Mouse (Mus musculus): ENCODE measurements at regions not wholly inside any gene's neighbourhood (a gene's known extent, or its start where the extent isn't known, plus 50 kb on each side); places are given as distances from the start of the nearest gene placed in this dataset.

DNA sequence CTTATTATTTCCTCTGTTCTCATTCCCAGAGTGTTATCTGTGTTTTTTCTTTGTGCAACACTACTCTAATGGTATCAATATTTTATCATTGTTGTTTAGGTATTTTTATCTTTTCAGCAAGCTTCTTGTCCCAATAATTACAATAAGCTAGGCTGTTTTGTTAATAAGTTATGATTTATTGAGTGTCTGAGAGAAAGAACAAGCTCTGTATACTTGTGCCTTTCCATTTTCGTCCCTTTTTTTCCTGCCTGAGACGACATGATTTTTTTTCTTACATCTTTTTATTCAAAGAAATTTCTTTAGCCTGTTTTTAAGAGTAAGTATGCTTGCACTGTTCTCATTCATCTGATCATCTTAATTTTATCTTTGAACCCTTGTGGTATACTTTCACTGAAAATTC, 904.1 kb downstream of the A830018L16Rik start:
- DNase-seq (ENCODE audit: low read depth), result no peak

DNA sequence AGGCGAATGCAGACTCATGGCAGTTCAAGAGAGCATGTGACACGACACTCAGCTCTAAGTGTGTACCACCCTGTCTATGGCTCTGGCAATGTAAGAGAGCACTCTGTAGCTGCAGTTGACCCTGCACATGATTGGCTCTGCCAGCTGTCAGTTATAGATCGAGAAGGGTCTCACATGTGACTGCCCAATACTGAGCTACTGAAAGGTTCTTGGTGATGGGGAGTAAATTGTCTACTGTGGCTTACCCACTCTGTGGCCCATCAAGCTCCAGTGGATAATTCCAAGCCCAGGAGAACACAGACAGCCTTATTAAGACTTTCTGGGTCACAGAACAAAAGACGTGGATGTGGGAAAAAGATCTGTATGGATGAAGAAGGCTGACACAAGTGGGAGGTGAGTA, 920.3 kb downstream of the A830018L16Rik start:
- no peak for DNase-seq (ENCODE audit: low read depth)

GRCm38 (mm10) chr1:12344726-12345438, 931.0 kb downstream of the A830018L16Rik start:
- no peak for DNase-seq (ENCODE audit: low read depth)

DNA sequence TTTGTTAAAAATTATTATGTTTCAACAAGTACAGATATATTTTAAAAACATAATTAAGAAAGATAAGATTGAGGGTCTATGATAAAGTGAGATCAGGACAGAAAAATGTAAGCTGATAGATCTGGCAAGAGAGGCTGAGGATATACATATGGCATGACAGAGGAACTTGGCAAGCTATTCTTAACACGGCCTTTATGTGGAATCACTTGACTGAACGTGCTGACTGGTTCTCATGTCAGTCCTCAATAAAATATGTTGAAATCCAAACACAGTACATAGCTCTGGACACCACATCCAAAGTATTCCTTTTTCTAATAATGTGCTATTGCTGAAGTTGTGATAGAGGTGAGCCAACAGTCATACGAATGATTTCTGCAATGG, 931.5 kb downstream of the A830018L16Rik start:
- DNase-seq (ENCODE audit: low read depth), result no peak

DNA sequence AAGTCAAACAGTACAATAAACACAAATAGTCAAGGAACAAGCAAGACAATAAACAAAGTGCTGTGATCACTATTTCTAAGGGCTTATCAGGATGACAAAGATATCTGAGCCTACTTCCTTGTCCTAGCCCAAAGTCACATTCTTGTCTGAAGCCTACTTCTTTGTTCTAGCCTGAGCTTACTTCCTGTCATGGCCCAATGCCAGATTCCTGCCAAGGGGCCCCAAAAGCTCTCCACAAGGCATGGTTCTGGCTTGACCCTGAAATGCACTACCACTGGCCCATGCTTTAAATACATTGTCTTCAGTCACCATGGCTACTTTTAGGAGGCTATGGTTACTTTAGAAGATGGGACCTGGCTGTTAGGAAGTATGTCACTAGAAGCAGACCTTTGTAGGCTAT, 940.6 kb downstream of the A830018L16Rik start:
- DNase-seq (ENCODE audit: low read depth), result no peak

GRCm38 (mm10) chr1:12367872-12368271, 954.0 kb downstream of the A830018L16Rik start:
- no peak for DNase-seq (ENCODE audit: low read depth)

DNA sequence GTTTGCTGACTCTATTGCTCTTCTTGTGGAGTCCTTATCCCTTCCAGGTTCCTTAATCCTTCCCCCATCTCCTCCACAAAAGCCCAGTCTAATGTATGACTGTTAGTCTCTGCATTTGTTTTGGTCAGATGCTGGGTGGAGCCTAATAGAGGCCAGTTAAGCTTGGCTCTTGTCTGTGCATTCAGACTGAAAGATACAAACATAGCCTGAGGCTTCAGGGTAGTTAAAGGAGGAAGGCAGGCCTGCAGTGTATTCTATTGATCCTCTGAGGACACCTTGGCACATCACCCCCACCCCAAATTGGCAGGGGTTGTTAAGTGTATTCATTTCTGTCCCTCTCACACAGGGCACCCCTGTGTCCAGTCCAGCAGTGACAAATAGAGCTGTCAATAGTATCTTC, 959.1 kb downstream of the A830018L16Rik start:
- no peak for DNase-seq (ENCODE audit: low read depth)

DNA sequence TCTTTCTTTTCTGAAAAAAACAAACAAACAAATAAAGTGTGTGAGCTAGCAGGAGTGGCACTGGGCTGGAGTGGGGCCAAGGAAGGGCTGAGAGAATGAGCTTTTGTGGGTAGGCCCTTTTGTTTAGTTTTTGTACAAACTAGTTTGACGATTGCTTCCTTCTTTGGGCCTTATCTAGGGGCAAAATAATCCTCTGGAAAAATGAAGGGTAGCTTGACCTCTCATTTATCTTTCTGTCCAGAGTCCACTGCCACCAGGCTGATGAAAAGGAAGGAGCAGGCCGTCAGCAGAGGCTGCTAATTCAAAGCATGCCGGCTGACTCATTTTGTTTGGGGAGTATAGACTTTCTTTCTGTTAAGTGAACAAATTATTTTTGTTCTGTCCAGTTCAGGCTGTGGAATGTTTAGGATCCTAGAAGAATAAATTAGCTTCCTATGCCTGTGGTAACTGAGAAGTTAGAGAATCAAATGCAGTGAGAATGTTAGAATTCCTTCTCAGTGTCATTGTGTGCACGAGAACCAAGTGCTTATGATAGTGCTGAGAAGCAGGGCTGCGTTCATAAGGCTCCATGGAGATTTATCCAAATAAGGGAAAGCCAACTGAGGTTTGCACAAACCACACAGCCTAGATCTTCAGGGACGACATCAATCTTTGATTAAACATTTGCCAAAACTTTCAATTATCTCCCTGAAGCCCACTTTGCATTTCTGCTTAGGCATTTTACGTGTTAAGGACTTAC, 984.4 kb downstream of the A830018L16Rik start:
- no peak for DNase-seq (ENCODE audit: low read depth)

GRCm38 (mm10) chr1:12405391-12406270, 991.7 kb downstream of the A830018L16Rik start:
- DNase-seq (ENCODE audit: low read depth), result peak; percentile 16

GRCm38 (mm10) chr1:12409738-12410523, 996.0 kb downstream of the A830018L16Rik start:
- no peak for DNase-seq (ENCODE audit: low read depth)

DNA sequence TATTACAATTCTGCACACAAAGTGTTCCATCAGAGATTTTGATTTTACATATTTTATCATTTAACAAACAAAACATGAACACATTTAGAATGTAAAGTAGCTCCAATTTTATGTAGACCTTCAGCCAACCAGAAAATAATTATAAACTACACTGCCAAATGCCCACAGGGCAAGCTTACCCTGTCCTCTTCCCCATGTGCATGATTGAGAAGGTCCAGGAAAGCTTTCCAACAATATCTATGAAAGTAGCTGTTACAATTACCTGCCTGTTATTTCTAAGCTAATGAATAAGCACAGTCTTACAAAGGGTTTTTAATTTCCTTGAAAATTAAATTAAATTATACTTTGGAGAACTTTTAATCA, 996.6 kb downstream of the A830018L16Rik start:
- no peak for DNase-seq (ENCODE audit: low read depth)

GRCm38 (mm10) chr1:12424510-12424909, 1010.6 kb downstream of the A830018L16Rik start:
- no peak for DNase-seq (ENCODE audit: low read depth)

DNA sequence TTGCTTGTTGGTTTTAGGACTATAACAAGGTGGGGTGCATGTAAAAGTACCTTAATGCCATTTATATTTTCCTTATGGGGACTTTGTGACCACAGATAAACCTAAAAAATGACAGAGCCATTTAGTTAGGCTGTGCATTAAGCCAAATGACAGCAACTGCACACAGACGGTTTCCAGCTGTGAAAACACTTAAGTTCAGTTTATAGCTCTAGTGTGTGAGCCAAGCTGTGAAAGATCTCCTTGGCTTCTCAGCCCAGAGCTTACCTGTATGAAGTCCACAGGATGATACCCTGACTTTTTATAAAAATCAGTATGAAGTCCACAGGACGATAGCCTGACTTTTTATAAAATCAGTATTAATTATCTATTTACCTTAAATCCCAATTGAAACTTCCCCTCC, 1024.0 kb downstream of the A830018L16Rik start:
- no peak for DNase-seq (ENCODE audit: low read depth)

DNA sequence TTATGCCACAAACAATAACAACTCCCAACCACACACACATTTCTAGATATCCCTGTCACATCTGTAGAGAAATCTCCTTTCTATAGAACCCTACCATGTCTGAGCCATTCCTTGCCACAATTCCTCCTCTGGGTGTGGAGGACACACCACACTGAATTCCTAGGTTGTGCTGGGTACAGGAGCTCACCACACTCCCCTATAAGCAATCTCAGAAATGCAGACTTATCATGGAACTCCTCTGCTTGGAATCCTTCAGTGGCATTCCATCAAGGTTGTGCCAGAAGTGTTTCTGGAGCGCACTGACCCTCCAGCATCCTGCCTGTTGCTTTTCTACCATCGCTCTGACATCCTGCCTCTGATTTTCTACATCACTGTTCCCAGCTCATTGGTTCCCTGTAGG, 1052.3 kb downstream of the A830018L16Rik start:
- no peak for DNase-seq (ENCODE audit: low read depth)

- no peak for DNase-seq (ENCODE audit: low read depth)
Observed at GRCm38 (mm10) chr1:12478983-12479763, 1065.3 kb downstream of the A830018L16Rik start.

GRCm38 (mm10) chr1:12500442-12500841, 1086.5 kb downstream of the A830018L16Rik start:
- no peak for DNase-seq (ENCODE audit: low read depth)

- no peak for DNase-seq (ENCODE audit: low read depth)
Observed at GRCm38 (mm10) chr1:12507997-12508396, 1094.1 kb downstream of the A830018L16Rik start.

GRCm38 (mm10) chr1:12510129-12510816, 1096.4 kb downstream of the A830018L16Rik start:
- DNase-seq (ENCODE audit: low read depth), result no peak

DNA sequence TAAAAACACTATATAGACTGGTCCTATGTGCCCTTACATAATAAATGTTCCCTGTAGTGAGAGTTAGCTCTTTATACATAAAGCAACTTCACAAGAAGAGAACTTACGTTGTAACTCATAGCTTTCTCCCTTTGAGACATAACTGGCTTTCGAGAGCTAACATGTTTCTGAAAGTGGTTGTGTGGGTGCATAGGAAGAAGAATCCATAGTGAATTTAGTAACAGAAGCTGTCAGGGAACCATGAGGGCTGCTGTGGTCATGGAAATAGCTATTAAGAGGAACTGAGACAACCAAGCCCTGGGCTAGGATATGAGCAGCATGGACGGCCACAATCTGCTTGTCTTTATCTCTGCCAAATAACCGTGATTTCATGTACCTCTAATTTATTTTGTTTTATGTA, 1105.7 kb downstream of the A830018L16Rik start:
- no peak for DNase-seq (ENCODE audit: low read depth)

DNA sequence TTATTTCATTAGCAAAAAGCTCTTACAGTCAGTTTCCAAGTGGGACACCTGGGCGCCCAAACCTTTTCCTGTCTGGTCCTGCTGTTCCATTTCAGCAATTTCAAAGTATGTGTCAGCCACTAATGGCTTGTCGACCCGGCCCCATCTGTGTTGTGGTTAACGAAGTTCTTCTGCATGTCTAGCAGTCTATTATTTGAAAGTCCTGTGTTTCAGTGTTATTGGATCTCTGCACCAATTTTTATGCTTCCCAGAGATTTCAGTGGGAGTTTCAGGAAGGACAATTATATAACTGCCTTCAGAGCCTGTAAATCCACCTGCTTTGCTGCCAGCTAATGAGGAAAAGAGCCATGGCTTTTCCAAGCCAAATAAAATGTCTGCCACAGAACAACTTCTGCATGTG, 1142.0 kb downstream of the A830018L16Rik start:
- no peak for DNase-seq (ENCODE audit: low read depth)

Data from gonadal fat pad, adult 2 months (tissue).